In the genomic region with DNA sequence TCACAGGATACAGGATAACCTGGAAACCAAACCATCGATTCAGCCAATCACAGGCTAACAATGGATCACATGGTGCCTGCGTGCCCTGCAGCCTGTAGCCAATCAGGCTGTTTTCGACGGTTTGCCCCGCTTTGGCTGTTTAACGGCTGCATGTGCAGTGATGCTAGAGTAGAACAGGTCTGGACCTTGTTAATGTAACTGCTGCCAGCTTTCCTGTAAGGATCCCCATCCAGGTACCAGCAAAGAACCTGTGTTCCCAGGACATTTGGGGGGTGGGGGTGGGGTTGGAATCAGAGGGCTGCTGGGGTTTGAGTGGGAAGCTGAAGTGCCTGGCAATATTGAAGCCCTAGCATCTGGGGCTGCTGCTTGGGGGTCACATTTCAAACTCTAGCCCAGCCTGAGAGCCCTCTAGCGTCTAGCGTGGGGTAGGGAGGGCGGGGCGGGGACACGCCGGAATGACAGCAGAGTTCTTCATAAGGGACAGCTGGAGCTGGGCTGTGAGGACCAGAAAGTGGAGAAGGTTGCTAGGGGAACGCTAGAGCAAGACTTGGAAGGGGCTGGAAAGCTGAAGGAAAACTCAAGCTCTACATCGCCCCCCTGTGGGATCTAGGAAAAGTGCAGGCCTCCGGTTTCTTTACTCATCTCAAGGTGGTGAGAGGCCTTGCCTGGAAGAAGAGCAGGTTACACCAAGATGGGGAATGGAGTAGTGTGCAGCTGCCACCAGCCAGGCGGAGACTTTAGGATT, we compare ENCODE assay signal across 8 mouse cellular contexts. TPM values are rescaled to one million over a fixed set of nuclear protein-coding genes. Genes with fewer than 3 reads are reported as not detected.
DNase-seq lines count a peak whose midpoint lies in the region; ATAC-seq and TF ChIP-seq lines count a peak whose summit lies in the region.

No protein-coding gene starts in this region.

- H3K9me3 ChIP-seq in forebrain, postnatal 0 days (ENCODE audit: low read length), result no peaks in the 10 kb centered on the region
- H3K9me3 ChIP-seq in intestine, embryonic 15.5 days, result no peaks in the 10 kb centered on the region
- no peaks in the 10 kb centered on the region for H3K9me3 ChIP-seq in midbrain, embryonic 15.5 days

- WGBS in heart, adult 2 months, result 25% methylated on average over 16 of the region's 16 CpGs
- 35% methylated on average over 16 of the region's 16 CpGs for WGBS in forebrain, postnatal 0 days
- WGBS in intestine, embryonic 15.5 days, result 27% methylated on average over 16 of the region's 16 CpGs
- WGBS in midbrain, embryonic 15.5 days, result 26% methylated on average over 16 of the region's 16 CpGs

- TF ChIP-seq CTCF in heart, adult 2 months (IDR thresholded peaks at IDR 0.05), result peak; percentile 69
- peak; percentile 65 for TF ChIP-seq CTCF in forebrain, postnatal 0 days (IDR thresholded peaks at IDR 0.05; ENCODE audit: low read depth)

- intact Hi-C loops in heart, adult 2 months (cut with DNase I), result no loop called here
- intact Hi-C loops in left cerebral cortex, postnatal 14 days (cut with DNase I), result no loop called here

- DNase-seq in heart, adult 2 months, result no peak
- no peak for DNase-seq in heart, adult 9 months (ENCODE audit: low spot score in 2 of 2)
- DNase-seq in cerebellum, adult 18-20 months, result peak; percentile 27 to 32
- peak; percentile 72 for DNase-seq in forebrain, postnatal 0 days
- DNase-seq in left cerebral cortex, postnatal 14 days (ENCODE audit: low spot score in 2 of 2), result peak; percentile 79 to 92
- DNase-seq in yolk sac, embryonic 10.5 days (ENCODE audit: low spot score), result peak; percentile 2

- no peaks in the 10 kb centered on the region for H3K36me3 ChIP-seq in heart, adult 2 months (ENCODE audit: control insufficient read depth, insufficient read depth, low read length)
- H3K36me3 ChIP-seq in forebrain, postnatal 0 days (ENCODE audit: insufficient read depth), result no peaks in the 10 kb centered on the region
- no peaks in the 10 kb centered on the region for H3K36me3 ChIP-seq in intestine, embryonic 15.5 days
- no peaks in the 10 kb centered on the region for H3K36me3 ChIP-seq in midbrain, embryonic 15.5 days (replicated peaks)

- no peak overlapping the region for H3K27ac ChIP-seq in heart, adult 2 months
- no peak overlapping the region for H3K27ac ChIP-seq in forebrain, postnatal 0 days (ENCODE audit: low read depth, low read length)
- H3K27ac ChIP-seq in intestine, embryonic 15.5 days, result no peak overlapping the region
- H3K27ac ChIP-seq in midbrain, embryonic 15.5 days, result no peak overlapping the region

- no peak overlapping the region for H3K9ac ChIP-seq in heart, adult 2 months (ENCODE audit: low read depth, low read length)
- H3K9ac ChIP-seq in forebrain, postnatal 0 days, result no peak overlapping the region
- no peak overlapping the region for H3K9ac ChIP-seq in intestine, embryonic 15.5 days
- no peak overlapping the region for H3K9ac ChIP-seq in midbrain, embryonic 15.5 days

- H3K79me2 ChIP-seq in heart, adult 2 months (replicated peaks; ENCODE audit: control insufficient read depth, insufficient read depth, low read length), result no peaks in the 10 kb centered on the region

- peak; percentile 96 for ATAC-seq in forebrain, postnatal 0 days
- no peak; the same call in 1 of the 2 replicates for ATAC-seq in intestine, embryonic 15.5 days
- ATAC-seq in midbrain, embryonic 15.5 days (replicated peaks), result 0 out of 2 replicates have a peak, but pooled peaks have one; percentile 39

- no peak overlapping the region for H3K4me3 ChIP-seq in heart, adult 2 months
- no peak overlapping the region for H3K4me3 ChIP-seq in forebrain, postnatal 0 days (ENCODE audit: low read depth, low read length)
- no peak overlapping the region for H3K4me3 ChIP-seq in intestine, embryonic 15.5 days (replicated peaks)
- peak overlapping the region; percentile 10 for H3K4me3 ChIP-seq in midbrain, embryonic 15.5 days

- no peaks in the 10 kb centered on the region for H3K27me3 ChIP-seq in heart, adult 2 months (ENCODE audit: control insufficient read depth, insufficient read depth, low read length)
- no peaks in the 10 kb centered on the region for H3K27me3 ChIP-seq in forebrain, postnatal 0 days (ENCODE audit: insufficient read depth, low read length)
- no peaks in the 10 kb centered on the region for H3K27me3 ChIP-seq in intestine, embryonic 15.5 days (replicated peaks)
- H3K27me3 ChIP-seq in midbrain, embryonic 15.5 days (replicated peaks), result no peaks in the 10 kb centered on the region

- H3K4me2 ChIP-seq in forebrain, postnatal 0 days (ENCODE audit: low read depth), result peak overlapping the region; percentile 32
- H3K4me2 ChIP-seq in intestine, embryonic 15.5 days (replicated peaks), result 0 out of 2 replicates have a peak overlapping the region, but pooled peaks have one; percentile 19
- H3K4me2 ChIP-seq in midbrain, embryonic 15.5 days, result peak overlapping the region; percentile 32

- TF ChIP-seq POLR2A in heart, adult 2 months (IDR thresholded peaks at IDR 0.05; ENCODE audit: insufficient read depth, low read depth, low read length), result no peak

- H3K4me1 ChIP-seq in heart, adult 2 months (ENCODE audit: control insufficient read depth, insufficient read depth, low read length), result no peaks in the 10 kb centered on the region
- no peaks in the 10 kb centered on the region for H3K4me1 ChIP-seq in forebrain, postnatal 0 days (ENCODE audit: insufficient read depth)
- no peaks in the 10 kb centered on the region for H3K4me1 ChIP-seq in intestine, embryonic 15.5 days (replicated peaks)
- no peaks in the 10 kb centered on the region for H3K4me1 ChIP-seq in midbrain, embryonic 15.5 days

- TF ChIP-seq EP300 in heart, adult 2 months (IDR thresholded peaks at IDR 0.05; ENCODE audit: insufficient read depth, low read depth, low read length), result no peak

RNA-seq across cellular contexts. Expression of gene Sptlc1, which starts 16.5 kb away (rescaled TPM):
- total RNA-seq in heart, adult 2 months (2021), result 10 to 100 TPM; 13.9 to 14.3 TPM
- polyA plus RNA-seq in heart, adult 2 months (2012; rRNA removed), result 8.2 and 14.7 TPM in 2 replicates
- 28.6 and 29.7 TPM in 2 replicates for total RNA-seq in forebrain, postnatal 0 days (2014; rRNA removed)
- 21.7 and 22.9 TPM in 2 replicates for polyA plus RNA-seq in forebrain, postnatal 0 days (2015; fragmentation: Nextera tagmentation; extraction: Ambion mirVana)
- polyA plus RNA-seq in intestine, embryonic 15.5 days (2015; fragmentation: Nextera tagmentation; extraction: Ambion mirVana), result 37.2 and 37.6 TPM in 2 replicates
- 10 to 100 TPM; 26.3 to 26.9 TPM for total RNA-seq in left cerebral cortex, postnatal 14 days (2021)
- polyA plus RNA-seq in midbrain, embryonic 15.5 days (2015; fragmentation: Nextera tagmentation; extraction: Ambion mirVana), result 27.0 and 27.3 TPM in 2 replicates

Comparison
In these comparisons a context has a peak if more than half of its experiments do, and no peak if none do; other contexts are left out.
1. DNase-seq: peak in cerebellum, adult 18-20 months (2 of 2), forebrain, postnatal 0 days (single experiment), left cerebral cortex, postnatal 14 days (2 of 2) and yolk sac, embryonic 10.5 days (single experiment); none in heart, adult 2 months (0 of 2) and heart, adult 9 months (0 of 2).
2. Peak in every context shown above with its lines, with median percentiles within 50 percentile points of each other: H3K4me2 ChIP-seq.